Mouse (Mus musculus) midbrain, embryonic 10.5 days (tissue): ENCODE measurements around the gene Gpr18. TPM values are rescaled to one million over a fixed set of nuclear protein-coding genes. Genes with fewer than 3 reads are reported as not detected.

Source experiments
- DNase-seq: peaks from one replicate; pipeline ENCODE4 v3.0.0-alpha.2; 2017; ENCODE audit warnings: low spot score
- H3K27ac ChIP-seq: fragments of 300-500 bp; sonication (generic); replicated peaks from 2 replicates; pipeline ENCODE4 v1.5.1; 2016; ENCODE audit warnings: mild to moderate bottlenecking
- H3K27me3 ChIP-seq: fragments of 300-500 bp; sonication (generic); 2 replicates; pipeline ENCODE4 v1.6.1; 2016; ENCODE audit warnings: low read depth, mild to moderate bottlenecking; ENCODE audit not compliant: poor library complexity, severe bottlenecking
- H3K36me3 ChIP-seq: fragments of 300-500 bp; sonication (generic); 2 replicates; pipeline ENCODE4 v1.6.1; 2016; ENCODE audit warnings: mild to moderate bottlenecking, moderate library complexity
- H3K4me1 ChIP-seq: fragments of 300-500 bp; sonication (generic); 2 replicates; pipeline ENCODE4 v1.6.1; 2016
- H3K4me3 ChIP-seq: fragments of 300-500 bp; sonication (generic); 2 replicates; pipeline ENCODE4 v1.5.1; 2016; ENCODE audit warnings: mild to moderate bottlenecking, moderate library complexity
- H3K9me3 ChIP-seq: fragments of 300-500 bp; sonication (generic); replicated peaks from 2 replicates; pipeline ENCODE4 v1.6.1; 2016; ENCODE audit warnings: mild to moderate bottlenecking
- WGBS: fragments of 180-500 bp; shearing (Covaris S2); methylation state at CpG from one replicate; pipeline ENCODE4 v1.1.7; 2016; 5-methylcytosine and 5-hydroxymethylcytosine counted together
- polyA plus RNA-seq: library from polyadenylated mRNA; unstranded; fragments of >200 nt; fragmentation: Nextera tagmentation; extraction: Ambion mirVana; gene quantifications from 2 replicates; pipeline ENCODE4 v1.2.1, GENCODE M21; 2016

Gpr18 gene
- polyA plus RNA-seq: 0.07 and 0.20 TPM in 2 replicates

DNA sequence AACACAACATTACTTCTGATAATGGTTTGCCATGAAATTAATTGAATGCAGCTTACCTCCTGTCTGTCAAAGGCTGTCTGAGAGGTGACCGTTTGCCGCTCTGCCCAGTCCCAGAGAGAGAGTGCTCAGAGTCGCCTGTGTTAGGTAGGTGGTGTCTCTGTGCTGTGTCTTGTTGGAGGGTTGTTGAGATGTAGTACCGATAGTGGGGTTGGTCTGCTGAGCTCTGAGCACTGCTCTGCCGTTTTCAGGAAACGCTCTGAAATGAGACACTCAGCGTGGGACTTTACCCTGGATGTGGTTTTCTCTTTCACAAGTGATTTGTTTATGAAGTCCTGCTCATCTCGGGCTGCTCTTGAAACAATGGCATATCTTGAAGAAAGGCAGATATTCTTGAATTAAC, at the start of gene Gpr18:
TSS of gene Gpr18 (minus strand) at position 161 of the 400 bp plus-strand sequence.
- H3K4me3 ChIP-seq: no peak within 1 kb of the TSS
- H3K9me3 ChIP-seq: no peaks in the 10 kb centered on the region
- H3K36me3 ChIP-seq: peaks cover 61% of the 10 kb centered on the region
- H3K4me1 ChIP-seq: no peaks in the 10 kb centered on the region
- WGBS: 85% methylated on average over 8 of the region's 8 CpGs
- no peak for DNase-seq
- H3K27me3 ChIP-seq: no peaks in the 10 kb centered on the region
- H3K27ac ChIP-seq: no peak within 1 kb of the TSS

- 72% methylated on average over 6 of the region's 6 CpGs for WGBS
- peaks cover 4% of the 10 kb centered on the region; the same call in 1 of the 2 replicates for H3K4me1 ChIP-seq
- no peak for DNase-seq
- no peaks in the 10 kb centered on the region for H3K9me3 ChIP-seq
- H3K27ac ChIP-seq: no peak within 1 kb of the TSS
- H3K4me3 ChIP-seq: no peak within 1 kb of the TSS
- H3K27me3 ChIP-seq: no peaks in the 10 kb centered on the region
- no peaks in the 10 kb centered on the region; the same call in 1 of the 2 replicates for H3K36me3 ChIP-seq
These were observed 49.4 kb upstream of the Gpr18 start, which contains the start of gene Gpr183 for GRCm38 (mm10) chr14:121964990-121965389. TSS of gene Gpr183 (minus strand) at chr14:121965195.

- Histone ChIP-seq H3K4me3 (no peak overlapping the region), H3K36me3 (no peaks in the 10 kb centered on the region; the same call in 1 of the 2 replicates), H3K27me3 (no peaks in the 10 kb centered on the region), H3K4me1 (peaks cover 4% of the 10 kb centered on the region; the same call in 1 of the 2 replicates), H3K27ac (no peak overlapping the region), H3K9me3 (no peaks in the 10 kb centered on the region)
- WGBS: 85% methylated on average over 4 of the region's 4 CpGs
- no peak for DNase-seq
These were observed 48.4 kb upstream of the Gpr18 start for GRCm38 (mm10) chr14:121963942-121964335.

DNA sequence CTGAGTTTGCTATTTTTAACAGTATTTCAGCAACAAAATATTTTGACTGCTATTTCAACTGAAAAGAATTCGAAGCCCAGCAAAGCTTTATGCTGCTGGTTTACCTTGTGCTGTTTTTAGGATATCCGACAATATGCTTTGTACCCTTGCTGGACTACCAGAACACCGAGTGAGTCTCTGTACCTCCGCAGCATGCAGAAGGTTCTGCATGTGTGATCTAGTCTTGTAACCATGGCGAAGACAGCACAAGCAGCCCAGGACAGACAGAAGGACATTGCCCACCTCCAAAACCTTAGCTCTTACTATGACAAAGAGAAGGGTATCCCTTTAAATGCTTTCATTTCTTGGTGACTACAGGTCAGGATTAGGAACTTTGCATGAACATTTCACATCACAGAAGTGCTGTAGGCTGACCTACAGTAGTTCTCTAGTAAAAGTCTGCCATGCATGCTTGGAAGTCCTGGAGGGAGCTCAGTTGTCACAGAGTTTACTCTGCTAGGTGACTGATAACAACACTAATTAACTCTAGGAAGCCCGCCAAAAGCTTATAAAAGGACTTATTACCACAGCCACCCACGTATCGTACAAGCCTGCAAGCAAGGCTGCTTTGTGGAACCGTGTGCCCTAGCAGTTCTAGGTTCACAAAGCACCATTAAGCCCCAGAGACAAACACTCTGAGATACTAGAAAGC, 47.8 kb upstream of the Gpr18 start:
- H3K36me3 ChIP-seq: no peaks in the 10 kb centered on the region; the same call in 1 of the 2 replicates
- no peak for DNase-seq
- no peaks in the 10 kb centered on the region for H3K9me3 ChIP-seq
- H3K4me1 ChIP-seq: peaks cover 4% of the 10 kb centered on the region; the same call in 1 of the 2 replicates
- H3K4me3 ChIP-seq: no peak overlapping the region
- no peaks in the 10 kb centered on the region for H3K27me3 ChIP-seq
- H3K27ac ChIP-seq: no peak overlapping the region
- 92% methylated on average over 9 of the region's 9 CpGs for WGBS

DNA sequence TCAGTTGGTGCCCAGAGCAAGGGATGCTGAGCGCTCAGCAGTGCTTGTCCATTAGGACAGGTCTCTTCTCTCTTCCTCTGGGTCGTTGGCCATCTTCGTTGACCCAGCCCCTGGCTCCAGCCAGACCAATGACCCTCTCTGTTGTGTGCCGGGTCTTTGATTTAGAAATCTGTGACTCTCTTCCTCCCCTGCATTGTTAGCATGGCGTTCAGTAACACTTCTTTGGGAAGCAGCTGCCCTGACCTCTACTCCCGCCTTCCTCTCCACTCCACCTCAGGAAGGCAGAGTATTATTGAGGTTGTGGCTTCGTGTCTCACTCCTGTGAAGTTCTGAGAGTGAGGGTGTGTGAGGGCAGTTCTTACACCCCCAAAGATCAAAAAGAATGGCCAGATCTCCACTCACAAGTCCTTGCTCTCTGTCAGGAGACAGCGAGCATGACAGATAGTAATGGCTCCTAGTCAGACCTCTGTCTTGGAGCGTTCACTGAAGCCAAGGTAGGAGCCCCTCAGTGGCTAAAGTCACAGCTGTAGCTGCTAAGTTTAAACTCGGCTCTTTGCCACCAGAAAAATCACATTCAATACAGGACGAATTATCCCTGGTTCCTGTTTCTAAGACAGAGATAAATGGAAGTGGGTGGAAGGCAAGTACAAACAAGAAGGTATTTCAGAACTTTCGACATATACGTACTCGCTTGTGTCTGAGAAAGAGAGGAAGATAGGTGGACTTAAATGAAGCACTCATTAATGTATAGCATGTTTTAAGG, 46.7 kb upstream of the Gpr18 start:
- Histone ChIP-seq H3K36me3 (no peaks in the 10 kb centered on the region; the same call in 1 of the 2 replicates), H3K4me3 (no peak overlapping the region), H3K9me3 (no peaks in the 10 kb centered on the region), H3K27me3 (no peaks in the 10 kb centered on the region), H3K27ac (no peak overlapping the region), H3K4me1 (peaks cover 4% of the 10 kb centered on the region; the same call in 1 of the 2 replicates)
- no peak for DNase-seq
- WGBS: 80% methylated on average over 14 of the region's 14 CpGs

- WGBS: 93% methylated on average over 12 of the region's 12 CpGs
- no peak overlapping the region for H3K4me3 ChIP-seq
- no peaks in the 10 kb centered on the region for H3K9me3 ChIP-seq
- H3K27me3 ChIP-seq: no peaks in the 10 kb centered on the region
- DNase-seq: no peak
- H3K4me1 ChIP-seq: peaks cover 4% of the 10 kb centered on the region; the same call in 1 of the 2 replicates
- H3K27ac ChIP-seq: no peak overlapping the region
- H3K36me3 ChIP-seq: no peaks in the 10 kb centered on the region; the same call in 1 of the 2 replicates
These were observed 46.0 kb upstream of the Gpr18 start for GRCm38 (mm10) chr14:121961496-121962127.

DNA sequence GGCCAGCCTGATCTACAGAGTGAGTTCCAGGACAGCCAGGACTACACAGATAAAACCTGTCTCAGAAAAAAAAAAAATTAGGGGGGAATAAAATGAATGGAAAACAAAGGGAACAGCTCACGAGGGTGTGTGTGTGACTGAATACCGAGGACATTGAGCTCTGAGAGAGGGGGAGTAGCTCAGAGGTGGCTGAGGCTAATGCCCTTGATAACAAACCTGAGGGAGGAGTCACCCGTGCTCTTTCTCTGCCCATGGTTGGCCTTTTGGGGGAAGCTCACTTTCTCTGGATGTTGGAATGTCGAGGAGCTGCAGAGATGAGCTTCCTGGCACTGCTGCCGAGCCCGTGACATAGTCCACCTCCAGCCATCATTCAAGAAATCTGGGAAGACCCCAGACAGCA, 45.4 kb upstream of the Gpr18 start:
- Histone ChIP-seq H3K36me3 (no peaks in the 10 kb centered on the region; the same call in 1 of the 2 replicates), H3K9me3 (no peaks in the 10 kb centered on the region), H3K27me3 (no peaks in the 10 kb centered on the region), H3K4me3 (no peak overlapping the region), H3K4me1 (peaks cover 4% of the 10 kb centered on the region; the same call in 1 of the 2 replicates), H3K27ac (no peak overlapping the region)
- WGBS: 75% methylated on average over 6 of the region's 6 CpGs
- DNase-seq: no peak

GRCm38 (mm10) chr14:121960531-121960930, 45.0 kb upstream of the Gpr18 start:
- WGBS: 85% methylated on average over 2 of the region's 2 CpGs

GRCm38 (mm10) chr14:121960031-121960430, 44.5 kb upstream of the Gpr18 start:
- no peak for DNase-seq
- no peaks in the 10 kb centered on the region for H3K27me3 ChIP-seq
- peaks cover 4% of the 10 kb centered on the region; the same call in 1 of the 2 replicates for H3K4me1 ChIP-seq
- no peaks in the 10 kb centered on the region; the same call in 1 of the 2 replicates for H3K36me3 ChIP-seq
- no peak overlapping the region for H3K4me3 ChIP-seq
- no peak overlapping the region for H3K27ac ChIP-seq
- WGBS: 89% methylated on average over 4 of the region's 4 CpGs
- H3K9me3 ChIP-seq: no peaks in the 10 kb centered on the region

More at GRCm38 (mm10) chr14:121960531-121960930, 45.0 kb upstream of the Gpr18 start:
- H3K4me1 ChIP-seq: peaks cover 4% of the 10 kb centered on the region; the same call in 1 of the 2 replicates
- no peaks in the 10 kb centered on the region for H3K9me3 ChIP-seq
- no peak for DNase-seq
- H3K36me3 ChIP-seq: no peaks in the 10 kb centered on the region; the same call in 1 of the 2 replicates
- H3K27ac ChIP-seq: no peak overlapping the region
- H3K27me3 ChIP-seq: no peaks in the 10 kb centered on the region
- no peak overlapping the region for H3K4me3 ChIP-seq

DNA sequence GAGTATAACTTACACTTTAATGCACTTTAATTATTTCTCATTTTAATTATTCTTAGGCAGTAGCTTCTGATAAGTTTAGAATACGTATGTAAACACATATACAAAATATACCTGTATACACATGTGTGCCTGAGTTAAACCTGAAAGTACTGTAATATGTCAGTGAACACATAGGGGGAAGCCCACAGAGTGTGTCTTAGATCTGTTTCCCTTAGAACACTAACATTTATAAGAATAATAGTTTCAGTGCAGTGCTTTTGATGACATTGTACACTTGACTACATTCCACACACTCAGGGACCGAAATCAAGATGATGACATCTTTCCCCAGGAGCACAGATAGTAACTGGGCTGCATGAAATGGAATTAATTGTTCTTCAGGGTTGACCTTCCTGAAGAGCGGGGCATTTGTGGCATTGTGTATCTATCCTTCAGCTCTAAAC, 44.0 kb upstream of the Gpr18 start:
- Histone ChIP-seq H3K4me3 (no peak overlapping the region), H3K4me1 (peaks cover 4% of the 10 kb centered on the region; the same call in 1 of the 2 replicates), H3K36me3 (peaks cover 4% of the 10 kb centered on the region), H3K9me3 (no peaks in the 10 kb centered on the region), H3K27me3 (no peaks in the 10 kb centered on the region), H3K27ac (no peak overlapping the region)
- WGBS: 91% methylated on average over 3 of the region's 3 CpGs
- no peak for DNase-seq

DNA sequence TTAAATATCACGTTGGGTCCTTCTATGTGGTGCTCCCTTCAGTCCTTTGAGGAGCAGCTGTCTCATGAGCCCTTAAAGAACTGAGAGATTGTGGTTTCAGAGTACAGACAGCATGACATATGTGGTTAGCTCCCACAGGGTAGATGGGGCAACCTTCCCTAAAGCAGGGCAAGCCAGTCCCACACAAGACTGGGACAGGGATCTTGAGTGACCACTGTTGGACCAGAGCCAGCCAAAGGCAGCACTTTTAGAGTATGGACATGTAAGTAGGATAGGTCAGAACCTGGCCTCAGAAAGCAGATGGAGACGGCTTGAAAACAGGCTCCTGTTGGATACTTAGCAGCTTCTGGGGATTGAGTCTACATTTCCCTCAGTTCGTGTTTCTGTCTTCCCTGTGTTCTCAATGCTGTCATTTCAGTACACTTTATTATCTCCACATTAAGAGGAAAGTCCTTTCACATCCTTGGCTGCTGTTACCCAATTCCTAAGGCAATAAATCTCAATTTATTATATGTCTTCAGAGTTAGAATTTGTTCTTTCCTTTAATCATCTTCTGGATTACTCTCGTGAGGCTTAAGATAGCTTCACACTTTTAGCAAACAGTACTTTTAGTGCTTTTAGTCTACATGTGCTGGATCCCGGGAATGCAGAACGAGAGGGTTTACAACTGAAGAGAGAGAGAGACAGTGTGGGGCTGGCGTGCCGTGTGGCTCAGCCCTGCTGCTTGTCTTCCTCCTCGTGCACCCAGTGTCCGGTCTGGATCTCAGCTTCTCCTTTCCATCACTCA, 43.4 kb upstream of the Gpr18 start:
- Histone ChIP-seq H3K4me3 (no peak overlapping the region), H3K27me3 (no peaks in the 10 kb centered on the region), H3K27ac (no peak overlapping the region), H3K4me1 (peaks cover 4% of the 10 kb centered on the region; the same call in 1 of the 2 replicates), H3K36me3 (peaks cover 10% of the 10 kb centered on the region), H3K9me3 (no peaks in the 10 kb centered on the region)
- WGBS: 89% methylated on average over 10 of the region's 10 CpGs
- no peak for DNase-seq
